Mouse (Mus musculus): ENCODE results near the gene Slc26a11. TPM values are rescaled to one million over a fixed set of nuclear protein-coding genes. Genes with fewer than 3 reads are reported as not detected.
A peak's percentile ranks its signal among the peaks of the same experiment; 100 is the strongest.

Gene Slc26a11
- polyA plus RNA-seq, 1 experiment from 2014 or later, result 9.9 TPM

GRCm38 (mm10) chr11:119391386-119392000 lies 36.1 kb downstream of the Slc26a11 start:
- no peaks in the 10 kb centered on the region for H3K9me3 ChIP-seq (replicated peaks; ENCODE audit: control insufficient read depth, low read length)
- H3K36me3 ChIP-seq (ENCODE audit: control insufficient read depth, insufficient read depth, low read length), result no peaks in the 10 kb centered on the region
- ATAC-seq (ENCODE audit: insufficient read depth, low FRiP score), result no peak
- H3K4me2 ChIP-seq (ENCODE audit: low read depth, low read length), result peak overlapping the region; percentile 79
- peak overlapping the region; percentile 87; the same call in 1 of the 2 replicates for H3K4me3 ChIP-seq (replicated peaks; ENCODE audit: low read length)
- H3K27me3 ChIP-seq (ENCODE audit: control insufficient read depth, insufficient read depth, low read length), result no peaks in the 10 kb centered on the region
- H3K9ac ChIP-seq (ENCODE audit: low read length), result 0 out of 2 replicates have a peak overlapping the region, but pooled peaks have one; percentile 85
- WGBS, result 45% methylated on average over 7 of the region's 7 CpGs
- peak overlapping the region; percentile 36; the same call in 1 of the 2 replicates for H3K27ac ChIP-seq (ENCODE audit: low read length)
- peaks cover 34% of the 10 kb centered on the region for H3K4me1 ChIP-seq (ENCODE audit: control insufficient read depth, insufficient read depth, low read length)

DNA sequence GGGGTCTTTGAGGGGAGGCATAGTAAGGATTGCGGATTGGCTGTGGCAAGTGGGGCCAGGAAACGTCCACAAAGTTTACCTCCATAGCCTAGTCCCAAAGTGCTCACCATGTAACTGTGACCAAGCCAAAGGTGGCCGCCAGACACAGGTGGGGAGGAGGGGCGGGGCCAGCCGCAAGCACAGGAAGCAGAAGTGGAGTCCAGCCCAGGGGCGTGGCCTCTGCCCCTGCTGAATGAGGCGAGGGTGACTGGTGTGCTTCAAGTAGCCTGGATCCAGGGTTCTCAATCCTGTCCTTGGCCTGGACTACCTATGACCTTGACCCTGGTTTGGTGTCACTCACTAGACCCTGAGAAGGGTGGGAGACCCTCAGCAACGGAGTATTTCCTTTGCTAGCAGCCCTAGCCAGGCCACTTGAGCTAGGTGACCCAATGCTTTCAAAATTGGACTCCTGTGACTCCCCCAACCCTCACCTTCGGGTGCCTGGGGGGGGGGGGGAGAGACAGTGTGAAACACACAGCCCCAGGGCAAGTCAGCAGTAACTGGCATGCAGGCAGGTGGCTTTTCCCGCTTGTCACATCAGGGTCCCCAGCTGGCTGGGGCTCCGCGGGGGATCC lies 36.8 kb downstream of the Slc26a11 start:
- ATAC-seq (ENCODE audit: insufficient read depth, low FRiP score), result peak; percentile 59

GRCm38 (mm10) chr11:119392800-119393482 lies 37.6 kb downstream of the Slc26a11 start, which contains the start of gene Rnf213:
Gene Rnf213, plus strand, starts transcription at chr11:119393100.
- WGBS, result under 1% methylated on average over 19 of the region's 19 CpGs
- H3K4me1 ChIP-seq (ENCODE audit: control insufficient read depth, insufficient read depth, low read length), result peaks cover 34% of the 10 kb centered on the region

More for the DNA sequence above, 36.8 kb downstream of the Slc26a11 start:
- Histone ChIP-seq H3K4me3 (replicated peaks; ENCODE audit: low read length) (peak overlapping the region; percentile 73), H3K4me2 (ENCODE audit: low read depth, low read length) (peak overlapping the region; percentile 79), H3K36me3 (ENCODE audit: control insufficient read depth, insufficient read depth, low read length) (no peaks in the 10 kb centered on the region), H3K27ac (ENCODE audit: low read length) (peak overlapping the region; percentile 36), H3K9me3 (replicated peaks; ENCODE audit: control insufficient read depth, low read length) (no peaks in the 10 kb centered on the region), H3K9ac (ENCODE audit: low read length) (peak overlapping the region; percentile 74), H3K27me3 (ENCODE audit: control insufficient read depth, insufficient read depth, low read length) (no peaks in the 10 kb centered on the region), H3K4me1 (ENCODE audit: control insufficient read depth, insufficient read depth, low read length) (peaks cover 34% of the 10 kb centered on the region)
- WGBS, result 11% methylated on average over 12 of the region's 12 CpGs

DNA sequence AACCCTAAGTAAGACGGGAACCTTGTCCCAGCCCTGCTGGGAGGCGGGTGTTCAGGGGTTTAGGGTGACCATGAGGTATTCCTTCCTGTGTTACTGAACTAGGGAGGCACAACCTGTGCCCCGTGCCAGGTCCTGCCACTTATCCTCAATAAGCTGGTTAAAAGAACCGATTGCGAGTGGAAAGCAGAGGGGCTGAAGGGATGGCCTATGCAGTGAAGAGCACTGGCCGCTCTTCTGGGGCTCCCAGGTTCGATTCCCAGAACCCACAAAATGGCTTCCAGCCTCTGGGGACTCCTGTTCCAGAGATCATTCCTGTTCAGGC lies 38.1 kb downstream of the Slc26a11 start:
- Histone ChIP-seq H3K9ac (ENCODE audit: low read length) (peak overlapping the region; percentile 74), H3K9me3 (replicated peaks; ENCODE audit: control insufficient read depth, low read length) (no peaks in the 10 kb centered on the region)
- WGBS, result 27% methylated on average over 7 of the region's 7 CpGs

More at GRCm38 (mm10) chr11:119392800-119393482, 37.6 kb downstream of the Slc26a11 start, which contains the start of gene Rnf213:
- ATAC-seq (ENCODE audit: insufficient read depth, low FRiP score), result peak; percentile 54; the same call in 1 of the 2 replicates
- Histone ChIP-seq H3K9ac (ENCODE audit: low read length) (peak within 1 kb of the TSS; percentile 74), H3K4me3 (replicated peaks; ENCODE audit: low read length) (peak within 1 kb of the TSS; percentile 73), H3K27ac (ENCODE audit: low read length) (peak within 1 kb of the TSS; percentile 75), H3K27me3 (ENCODE audit: control insufficient read depth, insufficient read depth, low read length) (no peaks in the 10 kb centered on the region), H3K9me3 (replicated peaks; ENCODE audit: control insufficient read depth, low read length) (no peaks in the 10 kb centered on the region), H3K36me3 (ENCODE audit: control insufficient read depth, insufficient read depth, low read length) (no peaks in the 10 kb centered on the region), H3K4me2 (ENCODE audit: low read depth, low read length) (peak within 1 kb of the TSS; percentile 79)

GRCm38 (mm10) chr11:119394210-119394609 lies 38.9 kb downstream of the Slc26a11 start:
- H3K27me3 ChIP-seq (ENCODE audit: control insufficient read depth, insufficient read depth, low read length), result no peaks in the 10 kb centered on the region
- H3K4me1 ChIP-seq (ENCODE audit: control insufficient read depth, insufficient read depth, low read length), result peaks cover 34% of the 10 kb centered on the region
- H3K4me2 ChIP-seq (ENCODE audit: low read depth, low read length), result peak overlapping the region; percentile 79
- H3K36me3 ChIP-seq (ENCODE audit: control insufficient read depth, insufficient read depth, low read length), result no peaks in the 10 kb centered on the region
- WGBS, result 46% methylated on average over 6 of the region's 6 CpGs
- peak overlapping the region; percentile 73 for H3K4me3 ChIP-seq (replicated peaks; ENCODE audit: low read length)
- H3K9ac ChIP-seq (ENCODE audit: low read length), result peak overlapping the region; percentile 21; the same call in 1 of the 2 replicates
- no peak for ATAC-seq (ENCODE audit: insufficient read depth, low FRiP score)
- H3K9me3 ChIP-seq (replicated peaks; ENCODE audit: control insufficient read depth, low read length), result no peaks in the 10 kb centered on the region
- no peak overlapping the region for H3K27ac ChIP-seq (ENCODE audit: low read length)

More for the DNA sequence above, 38.1 kb downstream of the Slc26a11 start:
- Histone ChIP-seq H3K36me3 (ENCODE audit: control insufficient read depth, insufficient read depth, low read length) (no peaks in the 10 kb centered on the region), H3K4me3 (replicated peaks; ENCODE audit: low read length) (peak overlapping the region; percentile 73), H3K27me3 (ENCODE audit: control insufficient read depth, insufficient read depth, low read length) (no peaks in the 10 kb centered on the region), H3K4me1 (ENCODE audit: control insufficient read depth, insufficient read depth, low read length) (peaks cover 34% of the 10 kb centered on the region), H3K27ac (ENCODE audit: low read length) (peak overlapping the region; percentile 75), H3K4me2 (ENCODE audit: low read depth, low read length) (peak overlapping the region; percentile 79)
- no peak for ATAC-seq (ENCODE audit: insufficient read depth, low FRiP score)

DNA sequence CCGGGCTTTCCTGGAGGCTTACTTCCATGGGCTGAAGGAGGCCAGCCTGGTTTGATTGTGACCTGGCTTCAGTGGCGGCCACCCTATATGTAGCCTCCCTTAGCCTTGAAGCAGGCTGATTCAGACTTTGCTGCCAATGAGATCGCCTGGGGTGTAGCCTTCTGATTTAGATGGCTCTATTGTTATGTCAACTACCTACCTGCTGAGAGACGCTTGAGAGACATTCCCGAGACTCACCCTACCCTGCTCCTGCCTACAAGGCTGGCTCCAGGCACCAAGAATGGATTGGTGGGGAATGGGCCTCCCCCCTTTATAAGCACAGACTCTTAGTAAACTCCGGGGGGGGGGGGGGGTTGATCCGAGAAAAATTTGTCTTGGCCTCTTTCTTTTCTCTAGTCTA lies 40.0 kb downstream of the Slc26a11 start:
- Histone ChIP-seq H3K9ac (ENCODE audit: low read length) (no peak overlapping the region), H3K27ac (ENCODE audit: low read length) (no peak overlapping the region), H3K4me1 (ENCODE audit: control insufficient read depth, insufficient read depth, low read length) (peaks cover 34% of the 10 kb centered on the region), H3K4me3 (replicated peaks; ENCODE audit: low read length) (no peak overlapping the region), H3K36me3 (ENCODE audit: control insufficient read depth, insufficient read depth, low read length) (no peaks in the 10 kb centered on the region), H3K27me3 (ENCODE audit: control insufficient read depth, insufficient read depth, low read length) (no peaks in the 10 kb centered on the region), H3K4me2 (ENCODE audit: low read depth, low read length) (no peak overlapping the region; the same call in 1 of the 2 replicates), H3K9me3 (replicated peaks; ENCODE audit: control insufficient read depth, low read length) (no peaks in the 10 kb centered on the region)
- ATAC-seq (ENCODE audit: insufficient read depth, low FRiP score), result no peak
- 43% methylated on average over 7 of the region's 7 CpGs for WGBS

GRCm38 (mm10) chr11:119395931-119396330 lies 40.6 kb downstream of the Slc26a11 start:
- H3K27me3 ChIP-seq (ENCODE audit: control insufficient read depth, insufficient read depth, low read length), result no peaks in the 10 kb centered on the region
- no peak overlapping the region for H3K27ac ChIP-seq (ENCODE audit: low read length)
- no peak overlapping the region for H3K4me2 ChIP-seq (ENCODE audit: low read depth, low read length)
- no peak for ATAC-seq (ENCODE audit: insufficient read depth, low FRiP score)
- peaks cover 31% of the 10 kb centered on the region for H3K4me1 ChIP-seq (ENCODE audit: control insufficient read depth, insufficient read depth, low read length)
- WGBS, result 35% methylated on average over 13 of the region's 13 CpGs
- H3K4me3 ChIP-seq (replicated peaks; ENCODE audit: low read length), result no peak overlapping the region
- H3K9ac ChIP-seq (ENCODE audit: low read length), result no peak overlapping the region
- no peaks in the 10 kb centered on the region for H3K36me3 ChIP-seq (ENCODE audit: control insufficient read depth, insufficient read depth, low read length)
- H3K9me3 ChIP-seq (replicated peaks; ENCODE audit: control insufficient read depth, low read length), result no peaks in the 10 kb centered on the region

- 81% methylated on average over 7 of the region's 7 CpGs for WGBS
- Histone ChIP-seq H3K4me3 (replicated peaks; ENCODE audit: low read length) (no peak overlapping the region), H3K36me3 (ENCODE audit: control insufficient read depth, insufficient read depth, low read length) (no peaks in the 10 kb centered on the region), H3K9me3 (replicated peaks; ENCODE audit: control insufficient read depth, low read length) (no peaks in the 10 kb centered on the region), H3K9ac (ENCODE audit: low read length) (no peak overlapping the region), H3K4me1 (ENCODE audit: control insufficient read depth, insufficient read depth, low read length) (peaks cover 26% of the 10 kb centered on the region), H3K4me2 (ENCODE audit: low read depth, low read length) (no peak overlapping the region), H3K27me3 (ENCODE audit: control insufficient read depth, insufficient read depth, low read length) (no peaks in the 10 kb centered on the region), H3K27ac (ENCODE audit: low read length) (no peak overlapping the region)
- no peak for ATAC-seq (ENCODE audit: insufficient read depth, low FRiP score)
These were observed 41.1 kb downstream of the Slc26a11 start for GRCm38 (mm10) chr11:119396461-119396860.

Measured in stomach, embryonic 16.5 days (tissue).